Mouse (Mus musculus) thymus, adult 2 months (tissue): ENCODE measurements around the gene Baiap2l2. TPM values are rescaled to one million over a fixed set of nuclear protein-coding genes. Genes with fewer than 3 reads are reported as not detected.
A peak's percentile ranks its signal among the peaks of the same experiment; 100 is the strongest.

ENCODE experiments used
- DNase-seq: peaks from one replicate; pipeline ENCODE4 v3.0.0; 2021
- H3K27ac ChIP-seq: fragments of 200-500 bp; 2 replicates; pipeline ENCODE4 v1.5.1; 2012; ENCODE audit warnings: low read length, control low read depth; ENCODE audit not compliant: control insufficient read depth, insufficient read depth
- H3K27me3 ChIP-seq: fragments of 200-500 bp; 2 replicates; pipeline ENCODE4 v1.6.1; 2012; ENCODE audit warnings: mild to moderate bottlenecking, low read length, moderate library complexity, mixed read lengths; ENCODE audit not compliant: control insufficient read depth, insufficient read depth
- H3K36me3 ChIP-seq: fragments of 200-500 bp; 2 replicates; pipeline ENCODE4 v1.6.1; 2012; ENCODE audit warnings: mild to moderate bottlenecking, low read length, moderate library complexity; ENCODE audit not compliant: control insufficient read depth, insufficient read depth
- H3K4me1 ChIP-seq: fragments of 200-500 bp; replicated peaks from 2 replicates; pipeline ENCODE4 v1.6.1; 2012; ENCODE audit warnings: low read length; ENCODE audit not compliant: control insufficient read depth, insufficient read depth
- H3K4me3 ChIP-seq: fragments of 200-500 bp; 2 replicates; pipeline ENCODE4 v1.5.1; 2012; ENCODE audit warnings: mild to moderate bottlenecking, low read length, control low read depth, moderate library complexity; ENCODE audit not compliant: control insufficient read depth, insufficient read depth
- CTCF ChIP-seq: fragments of 200-500 bp; IDR thresholded peaks from 2 replicates; pipeline ENCODE4 v1.5.1; 2012; ENCODE audit warnings: mild to moderate bottlenecking, control low read depth, low read length, moderate library complexity, borderline replicate concordance; ENCODE audit not compliant: control insufficient read depth, poor library complexity, insufficient read depth; ENCODE audit errors: extremely low read depth
- POLR2A ChIP-seq: fragments of 200-500 bp; IDR thresholded peaks from 2 replicates; pipeline ENCODE4 v1.6.1; 2012; ENCODE audit warnings: mild to moderate bottlenecking, low read length, control low read depth, moderate library complexity; ENCODE audit not compliant: control insufficient read depth, poor library complexity, insufficient read depth; ENCODE audit errors: extremely low read depth
- WGBS: fragments of 180-500 bp; shearing (Covaris S2); methylation state at CpG from one replicate; pipeline ENCODE4 v1.1.7; 2018; 5-methylcytosine and 5-hydroxymethylcytosine counted together
- polyA plus RNA-seq: library from polyadenylated mRNA; depleted of rRNA; stranded (reverse); fragments of >200 nt; gene quantifications from 2 replicates; pipeline ENCODE4 v1.2.3, GENCODE M21; 2012

Gene Baiap2l2
- polyA plus RNA-seq, 1 experiment = 2.9 TPM

DNA sequence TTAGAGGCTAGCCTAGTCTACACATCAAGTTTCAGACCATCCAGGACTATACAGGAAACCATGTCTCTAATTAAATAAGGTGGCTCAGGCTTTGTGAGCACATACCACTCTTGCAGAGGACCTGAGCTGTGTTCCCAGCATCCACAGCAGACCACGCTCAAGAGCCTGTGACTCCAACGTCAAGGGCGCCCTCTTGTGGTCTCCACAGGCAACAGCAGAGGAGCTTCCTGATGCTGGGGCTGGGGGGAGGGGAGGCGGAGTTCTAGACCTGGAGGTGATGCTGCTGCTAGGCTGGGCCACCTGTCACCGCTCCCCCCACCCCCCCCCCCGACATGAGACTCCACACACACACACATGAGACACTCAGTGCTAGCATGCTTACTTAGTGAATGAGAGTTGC, 5.1 kb downstream of the Baiap2l2 start:
- Histone ChIP-seq H3K36me3 (no peaks in the 10 kb centered on the region), H3K4me1 (peaks cover 12% of the 10 kb centered on the region), H3K27me3 (no peaks in the 10 kb centered on the region), H3K4me3 (no peak overlapping the region), H3K27ac (no peak overlapping the region)
- WGBS = 60% methylated on average over 6 of the region's 6 CpGs
- TF ChIP-seq POLR2A = no peak
- peak; percentile 87; the same call in 1 of the 2 replicates for TF ChIP-seq CTCF
- peak; percentile 60 for DNase-seq

DNA sequence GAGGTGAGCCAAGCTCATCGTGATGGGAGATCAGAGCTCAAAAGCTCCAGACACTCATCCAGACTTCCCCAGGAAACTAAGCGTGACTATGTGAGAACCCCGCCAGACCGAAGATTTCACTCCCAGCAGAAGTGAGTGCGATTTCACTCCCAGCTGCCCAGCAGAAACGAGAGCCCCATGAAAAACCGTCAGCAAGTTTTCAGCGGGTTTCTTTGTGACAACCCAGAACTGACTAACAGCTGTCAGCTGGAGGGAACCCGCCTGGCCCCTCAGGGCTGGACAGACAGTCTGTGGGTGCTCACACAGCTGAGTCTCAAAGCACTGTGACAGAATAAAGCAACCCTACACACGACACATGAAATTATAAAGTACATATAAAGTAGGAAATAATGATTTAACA, 7.6 kb downstream of the Baiap2l2 start:
- TF ChIP-seq POLR2A (no peak), CTCF (no peak)
- peaks cover 12% of the 10 kb centered on the region for H3K4me1 ChIP-seq
- DNase-seq = no peak
- H3K27me3 ChIP-seq = no peaks in the 10 kb centered on the region
- no peaks in the 10 kb centered on the region for H3K36me3 ChIP-seq
- no peak overlapping the region for H3K27ac ChIP-seq
- no peak overlapping the region for H3K4me3 ChIP-seq
- WGBS = 75% methylated on average over 10 of the region's 10 CpGs

DNA sequence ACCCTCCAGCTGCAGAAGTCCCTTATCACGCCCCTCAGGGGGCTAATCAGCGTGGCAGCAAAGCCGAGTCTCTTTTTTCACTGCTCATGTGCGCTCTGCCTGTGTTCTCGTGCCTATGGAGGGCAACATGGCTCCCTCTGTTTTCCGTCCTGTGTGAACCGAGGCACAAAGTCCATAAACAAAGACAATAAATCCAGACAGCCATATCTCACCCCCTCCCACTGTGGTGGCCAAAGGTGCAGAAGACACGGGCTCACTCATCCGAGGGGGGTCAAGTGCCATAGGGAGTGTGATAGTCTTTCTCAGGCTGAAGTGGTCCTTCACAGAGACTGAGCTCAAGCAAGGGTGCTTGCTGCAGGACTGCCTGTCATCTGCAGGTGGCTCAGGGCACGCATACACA, 12.3 kb downstream of the Baiap2l2 start:
- Histone ChIP-seq H3K4me3 (no peak overlapping the region), H3K27me3 (no peaks in the 10 kb centered on the region), H3K4me1 (peaks cover 10% of the 10 kb centered on the region), H3K27ac (no peak overlapping the region), H3K36me3 (no peaks in the 10 kb centered on the region)
- no peak for DNase-seq
- TF ChIP-seq POLR2A (no peak), CTCF (no peak)
- WGBS = 95% methylated on average over 10 of the region's 10 CpGs

DNA sequence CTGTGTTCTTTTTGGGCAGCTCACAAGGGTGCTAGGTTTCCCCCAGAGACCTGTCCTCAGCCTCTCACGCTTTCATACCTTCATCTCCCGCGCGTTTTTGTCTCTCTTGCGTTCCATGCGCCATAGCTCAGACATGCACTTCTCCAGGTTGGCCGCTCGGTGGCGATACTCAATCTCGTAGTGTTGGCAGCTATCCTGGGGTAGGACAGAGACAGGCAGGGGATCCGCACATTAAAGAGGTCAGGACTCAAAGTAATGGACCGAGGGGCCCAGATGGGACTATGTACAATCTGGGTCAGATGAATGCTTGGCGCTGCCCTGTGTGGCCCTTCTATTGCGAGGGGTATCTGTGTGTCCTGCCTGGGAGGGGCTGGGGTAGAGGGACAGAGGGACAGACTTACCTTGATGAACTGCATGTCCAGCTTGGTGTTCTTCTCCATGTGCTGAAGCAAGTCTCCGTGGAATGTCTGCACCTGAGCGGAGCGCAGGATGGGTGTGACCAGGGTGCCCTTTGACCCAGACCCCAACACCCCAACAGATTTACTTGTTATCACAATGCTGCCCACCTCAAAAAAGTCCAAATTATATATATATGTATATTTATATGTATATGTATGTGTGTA, 14.1 kb downstream of the Baiap2l2 start:
- peak overlapping the region; percentile 44 for H3K4me3 ChIP-seq
- peaks cover 10% of the 10 kb centered on the region for H3K4me1 ChIP-seq
- 20% methylated on average over 17 of the region's 17 CpGs for WGBS
- no peaks in the 10 kb centered on the region for H3K27me3 ChIP-seq
- TF ChIP-seq CTCF (peak; percentile 89), POLR2A (0 out of 2 replicates have a peak, but pooled peaks have one; percentile 28)
- no peaks in the 10 kb centered on the region for H3K36me3 ChIP-seq
- peak; percentile 66 for DNase-seq
- peak overlapping the region; percentile 82; the same call in 1 of the 2 replicates for H3K27ac ChIP-seq

DNA sequence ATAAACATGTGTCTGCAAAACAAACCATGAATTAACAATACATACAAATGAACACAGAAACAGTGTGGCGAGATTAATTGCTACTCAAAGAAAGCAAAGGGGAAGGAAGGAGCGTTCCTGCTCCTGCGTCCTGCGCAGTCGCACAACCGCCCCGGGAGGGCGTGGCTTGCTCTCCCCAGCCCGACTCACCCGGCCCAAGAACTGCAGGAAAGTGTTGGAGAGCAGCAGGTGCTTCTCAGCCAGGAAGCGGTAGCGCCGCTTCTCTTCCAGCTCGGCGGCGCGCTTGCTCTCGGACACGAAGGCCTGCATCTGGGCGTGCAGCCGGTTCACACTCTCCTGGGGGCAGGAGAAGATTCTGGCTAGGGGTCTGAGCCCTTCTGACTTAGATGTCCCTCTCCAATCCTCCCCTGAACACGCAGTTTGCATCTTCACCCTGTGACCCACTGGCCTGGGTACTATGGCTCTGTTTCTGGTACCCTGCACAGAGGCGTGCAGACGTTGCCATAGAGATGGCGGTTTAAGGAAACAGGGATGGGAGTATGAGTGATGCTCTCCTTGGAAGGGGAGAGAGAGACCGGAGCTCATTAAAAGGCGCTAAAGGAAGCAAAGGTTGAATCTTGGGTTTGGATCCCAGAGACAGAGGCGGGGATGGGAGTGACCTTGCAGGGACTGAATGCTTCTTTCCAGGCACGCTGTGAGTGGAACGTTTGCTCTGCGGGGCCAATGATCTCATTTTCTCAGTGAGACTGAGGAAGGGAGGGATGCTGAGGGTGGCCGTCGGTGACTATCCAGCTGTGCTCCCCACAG, 14.8 kb downstream of the Baiap2l2 start:
- Histone ChIP-seq H3K36me3 (no peaks in the 10 kb centered on the region), H3K27me3 (no peaks in the 10 kb centered on the region), H3K4me1 (peaks cover 15% of the 10 kb centered on the region), H3K4me3 (peak overlapping the region; percentile 44), H3K27ac (peak overlapping the region; percentile 82)
- TF ChIP-seq POLR2A (peak; percentile 95), CTCF (peak; percentile 50; the same call in 1 of the 2 replicates)
- DNase-seq = peak; percentile 92
- 2% methylated on average over 33 of the region's 33 CpGs for WGBS

DNA sequence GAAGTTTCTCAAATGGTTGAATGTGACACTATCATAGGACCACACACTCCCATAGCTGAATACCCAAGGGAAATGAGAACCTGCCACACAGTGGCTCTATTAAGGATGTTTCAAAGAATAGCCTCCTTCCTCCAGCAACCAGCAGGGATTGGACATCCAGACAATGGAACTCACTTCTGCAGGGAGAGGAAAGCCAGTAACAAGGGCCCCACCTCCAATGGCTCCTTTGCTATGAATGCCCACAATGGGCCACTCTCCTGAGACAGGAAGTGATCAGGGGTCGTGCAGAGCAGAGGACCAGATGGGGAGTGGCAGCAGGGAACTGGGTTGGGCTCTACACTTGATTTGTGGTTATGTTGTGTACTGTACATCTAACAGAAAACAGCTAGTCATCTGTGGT, 16.8 kb downstream of the Baiap2l2 start:
- WGBS = 23% methylated on average over 1 of the region's 1 CpGs
- Histone ChIP-seq H3K27ac (no peak overlapping the region), H3K4me1 (peaks cover 22% of the 10 kb centered on the region), H3K4me3 (no peak overlapping the region), H3K27me3 (no peaks in the 10 kb centered on the region), H3K36me3 (no peaks in the 10 kb centered on the region)
- no peak for DNase-seq
- TF ChIP-seq CTCF = no peak
- no peak for TF ChIP-seq POLR2A

DNA sequence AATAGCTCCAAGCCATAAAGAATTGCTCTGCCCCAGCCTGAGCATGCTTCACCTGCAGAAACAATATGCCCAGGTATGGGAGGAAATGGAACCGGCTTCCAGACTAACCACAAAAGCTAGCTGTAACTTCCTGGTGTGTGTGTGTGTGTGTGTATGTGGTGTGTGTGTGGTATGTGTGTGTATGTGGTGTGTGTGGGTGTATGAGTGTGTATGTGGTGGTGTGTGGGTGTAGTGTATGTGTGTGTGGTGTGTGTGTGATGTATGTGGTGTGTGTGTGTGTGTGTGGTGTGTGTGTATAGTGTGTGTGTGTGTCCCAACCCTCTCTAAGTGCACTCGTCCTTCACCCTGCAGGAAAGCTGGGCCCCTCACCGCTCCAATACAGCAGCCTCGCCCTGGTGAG, 20.0 kb downstream of the Baiap2l2 start:
- H3K27me3 ChIP-seq = peaks cover 9% of the 10 kb centered on the region

More for the DNA sequence above, 20.0 kb downstream of the Baiap2l2 start:
- WGBS = 27% methylated on average over 4 of the region's 4 CpGs
- peak; percentile 26 for DNase-seq
- no peaks in the 10 kb centered on the region for H3K36me3 ChIP-seq
- TF ChIP-seq POLR2A (no peak), CTCF (no peak)
- no peak overlapping the region for H3K4me3 ChIP-seq
- no peak overlapping the region for H3K27ac ChIP-seq
- H3K4me1 ChIP-seq = peaks cover 21% of the 10 kb centered on the region
